Mouse (Mus musculus) liver, adult 2 months (tissue): ENCODE data around the gene Cacna1c. TPM values are rescaled to one million over a fixed set of nuclear protein-coding genes. Genes with fewer than 3 reads are reported as not detected.

Source experiments
- DNase-seq: peaks from one replicate; pipeline ENCODE4 v3.0.0-alpha.2; 2011; ENCODE audit warnings: low read depth, low spot score; ENCODE audit errors: extremely low read depth
- H3K27ac ChIP-seq: fragments of 200-500 bp; replicated peaks from 2 replicates; pipeline ENCODE4 v1.5.1; 2012; ENCODE audit warnings: low read depth, mild to moderate bottlenecking, control low read depth, inconsistent platforms, low read length; ENCODE audit not compliant: insufficient read depth
- H3K27me3 ChIP-seq: fragments of 200-500 bp; 2 replicates; pipeline ENCODE4 v1.6.1; 2012; ENCODE audit warnings: mild to moderate bottlenecking, moderate library complexity, low read length, inconsistent platforms; ENCODE audit not compliant: control insufficient read depth, insufficient read depth
- H3K36me3 ChIP-seq: fragments of 200-500 bp; 2 replicates; pipeline ENCODE4 v1.6.1; 2012; ENCODE audit warnings: low read length, inconsistent platforms; ENCODE audit not compliant: control insufficient read depth, insufficient read depth
- H3K4me1 ChIP-seq: fragments of 200-500 bp; 2 replicates; pipeline ENCODE4 v1.6.1; 2011; ENCODE audit warnings: low read length; ENCODE audit not compliant: control insufficient read depth, insufficient read depth
- H3K4me3 ChIP-seq: fragments of 200-500 bp; 2 replicates; pipeline ENCODE4 v1.5.1; 2011; ENCODE audit warnings: low read depth, mild to moderate bottlenecking, control low read depth, low read length, moderate library complexity; ENCODE audit not compliant: insufficient read depth
- H3K79me2 ChIP-seq: fragments of 200-500 bp; 2 replicates; pipeline ENCODE4 v1.6.1; 2012; ENCODE audit warnings: inconsistent platforms, mild to moderate bottlenecking, low read length, moderate library complexity; ENCODE audit not compliant: control insufficient read depth, insufficient read depth
- H3K9ac ChIP-seq: fragments of 200-500 bp; 2 replicates; pipeline ENCODE4 v1.6.1; 2012; ENCODE audit warnings: low read depth, mild to moderate bottlenecking, control low read depth, inconsistent platforms, low read length
- CTCF ChIP-seq: fragments of 200-500 bp; IDR thresholded peaks from 2 replicates; pipeline ENCODE4 v1.5.1; 2011; ENCODE audit warnings: low read depth, low read length, control low read depth
- POLR2A ChIP-seq: fragments of 200-500 bp; IDR thresholded peaks from 2 replicates; pipeline ENCODE4 v1.6.1; 2011; ENCODE audit warnings: low read length, control low read depth; ENCODE audit not compliant: insufficient read depth; ENCODE audit errors: extremely low read depth
- WGBS: fragments of 180-500 bp; shearing (Covaris S2); methylation state at CpG from one replicate; pipeline ENCODE4 v1.1.7; 2018; 5-methylcytosine and 5-hydroxymethylcytosine counted together
- polyA plus RNA-seq: library from polyadenylated mRNA; depleted of rRNA; stranded (reverse); fragments of >200 nt; gene quantifications from 2 replicates; pipeline ENCODE4 v1.2.3, GENCODE M21; 2012
- total RNA-seq: library from RNA; depleted of rRNA; stranded (reverse); fragments of >200 nt; gene quantifications from 2 replicates; pipeline ENCODE4 v1.2.3, GENCODE M21; 2014

Cacna1c gene
- total and polyA plus RNA-seq, 2 experiments, result 0.09 to 0.18 TPM

- no peaks in the 10 kb centered on the region for H3K36me3 ChIP-seq
- no peak overlapping the region for H3K4me3 ChIP-seq
- H3K27me3 ChIP-seq, result no peaks in the 10 kb centered on the region
- no peak overlapping the region for H3K9ac ChIP-seq
- WGBS, result 71% methylated on average over 7 of the region's 7 CpGs
- DNase-seq, result no peak
- no peak overlapping the region for H3K27ac ChIP-seq
- no peaks in the 10 kb centered on the region for H3K4me1 ChIP-seq
- TF ChIP-seq POLR2A (no peak), CTCF (no peak)
- no peaks in the 10 kb centered on the region for H3K79me2 ChIP-seq
These were observed 437.8 kb downstream of the Cacna1c start for GRCm38 (mm10) chr6:118758290-118758907.

GRCm38 (mm10) chr6:118757533-118758289 is 438.5 kb downstream of the Cacna1c start:
- no peak overlapping the region for H3K9ac ChIP-seq
- H3K4me3 ChIP-seq, result no peak overlapping the region
- no peak for DNase-seq
- H3K79me2 ChIP-seq, result no peaks in the 10 kb centered on the region
- H3K4me1 ChIP-seq, result no peaks in the 10 kb centered on the region
- H3K27me3 ChIP-seq, result no peaks in the 10 kb centered on the region
- no peak for TF ChIP-seq POLR2A
- WGBS, result 84% methylated on average over 12 of the region's 12 CpGs
- no peak overlapping the region for H3K27ac ChIP-seq
- H3K36me3 ChIP-seq, result no peaks in the 10 kb centered on the region

GRCm38 (mm10) chr6:118756511-118756910 is 439.7 kb downstream of the Cacna1c start:
- DNase-seq, result no peak
- H3K9ac ChIP-seq, result no peak overlapping the region
- H3K79me2 ChIP-seq, result no peaks in the 10 kb centered on the region
- TF ChIP-seq POLR2A, result no peak
- TF ChIP-seq CTCF, result no peak
- H3K36me3 ChIP-seq, result no peaks in the 10 kb centered on the region
- H3K27ac ChIP-seq, result no peak overlapping the region
- 62% methylated on average over 4 of the region's 4 CpGs for WGBS
- no peak overlapping the region for H3K4me3 ChIP-seq
- no peaks in the 10 kb centered on the region for H3K4me1 ChIP-seq
- no peaks in the 10 kb centered on the region for H3K27me3 ChIP-seq

- TF ChIP-seq CTCF (no peak), POLR2A (no peak)
- Histone ChIP-seq H3K4me3 (no peak overlapping the region), H3K4me1 (no peaks in the 10 kb centered on the region), H3K27ac (no peak overlapping the region), H3K9ac (no peak overlapping the region), H3K36me3 (no peaks in the 10 kb centered on the region), H3K27me3 (no peaks in the 10 kb centered on the region), H3K79me2 (no peaks in the 10 kb centered on the region)
- 94% methylated on average over 5 of the region's 5 CpGs for WGBS
- DNase-seq, result no peak
These were observed 440.4 kb downstream of the Cacna1c start for GRCm38 (mm10) chr6:118755768-118756167.

GRCm38 (mm10) chr6:118754439-118754838 is 441.8 kb downstream of the Cacna1c start:
- no peaks in the 10 kb centered on the region for H3K36me3 ChIP-seq
- no peak for TF ChIP-seq POLR2A
- no peak for TF ChIP-seq CTCF
- no peaks in the 10 kb centered on the region for H3K79me2 ChIP-seq
- DNase-seq, result no peak
- no peak overlapping the region for H3K27ac ChIP-seq
- no peaks in the 10 kb centered on the region for H3K27me3 ChIP-seq
- H3K4me1 ChIP-seq, result no peaks in the 10 kb centered on the region
- H3K4me3 ChIP-seq, result no peak overlapping the region
- 69% methylated on average over 3 of the region's 3 CpGs for WGBS
- H3K9ac ChIP-seq, result no peak overlapping the region

GRCm38 (mm10) chr6:118753787-118754186 is 442.4 kb downstream of the Cacna1c start:
- Histone ChIP-seq H3K36me3 (no peaks in the 10 kb centered on the region), H3K79me2 (no peaks in the 10 kb centered on the region), H3K9ac (no peak overlapping the region), H3K27ac (no peak overlapping the region), H3K4me1 (no peaks in the 10 kb centered on the region), H3K27me3 (no peaks in the 10 kb centered on the region), H3K4me3 (no peak overlapping the region)
- TF ChIP-seq CTCF (no peak), POLR2A (no peak)
- no peak for DNase-seq
- 95% methylated on average over 8 of the region's 8 CpGs for WGBS
